Mouse (Mus musculus) forebrain, embryonic 11.5 days (tissue): ENCODE results near the gene Xylb. TPM values are rescaled to one million over a fixed set of nuclear protein-coding genes. Genes with fewer than 3 reads are reported as not detected.
A peak's percentile ranks its signal among the peaks of the same experiment; 100 is the strongest.

ENCODE experiments used
- ATAC-seq: fragments of 200-750 bp; cut with Nextera tagmentation; replicated peaks from 2 replicates; pipeline ENCODE4 v1.8.0; 2017; ENCODE audit warnings: moderate TSS enrichment; ENCODE audit not compliant: low FRiP score
- DNase-seq: peaks from one replicate; pipeline ENCODE4 v3.0.0-alpha.2; 2017; ENCODE audit warnings: low spot score
- H3K27ac ChIP-seq: fragments of 300-500 bp; sonication (generic); 2 replicates; pipeline ENCODE4 v1.5.1; 2014; ENCODE audit warnings: low read depth, low read length
- H3K27me3 ChIP-seq: fragments of 300-500 bp; sonication (generic); 2 replicates; pipeline ENCODE4 v1.6.1; 2014; ENCODE audit warnings: mild to moderate bottlenecking, low read length, mixed read lengths; ENCODE audit not compliant: control insufficient read depth, insufficient read depth
- H3K36me3 ChIP-seq: fragments of 300-500 bp; sonication (generic); 2 replicates; pipeline ENCODE4 v1.6.1; 2014; ENCODE audit warnings: mild to moderate bottlenecking, low read length, moderate library complexity, mixed read lengths; ENCODE audit not compliant: control insufficient read depth, insufficient read depth
- H3K4me1 ChIP-seq: fragments of 300-500 bp; sonication (generic); replicated peaks from 2 replicates; pipeline ENCODE4 v1.6.1; 2014; ENCODE audit warnings: low read length, mixed read lengths; ENCODE audit not compliant: control insufficient read depth, insufficient read depth
- H3K4me2 ChIP-seq: fragments of 300-500 bp; sonication (generic); 2 replicates; pipeline ENCODE4 v1.6.1; 2014; ENCODE audit warnings: low read depth, mild to moderate bottlenecking, low read length, moderate library complexity, mixed read lengths; ENCODE audit not compliant: severe bottlenecking
- H3K4me3 ChIP-seq: fragments of 300-500 bp; sonication (generic); 2 replicates; pipeline ENCODE4 v1.5.1; 2014; ENCODE audit warnings: low read depth, low read length
- H3K9ac ChIP-seq: fragments of 300-500 bp; sonication (generic); 2 replicates; pipeline ENCODE4 v1.6.1; 2014; ENCODE audit warnings: low read length
- H3K9me3 ChIP-seq: fragments of 300-500 bp; sonication (generic); 2 replicates; pipeline ENCODE4 v1.6.1; 2016; ENCODE audit warnings: low read length, mixed read lengths; ENCODE audit not compliant: control insufficient read depth
- WGBS: fragments of 180-500 bp; shearing (Covaris S2); extraction: QIAGEN DNeasy Blood & Tissue Kit; methylation state at CpG from one replicate; pipeline ENCODE4 v1.1.7; 2014; 5-methylcytosine and 5-hydroxymethylcytosine counted together
- polyA plus RNA-seq: library from polyadenylated mRNA; unstranded; fragments of >200 nt; fragmentation: Nextera tagmentation; extraction: Ambion mirVana; gene quantifications from 2 replicates; pipeline ENCODE4 v1.2.1, GENCODE M21; 2014

Gene Xylb
- 12.5 and 12.7 TPM in 2 replicates for polyA plus RNA-seq

DNA sequence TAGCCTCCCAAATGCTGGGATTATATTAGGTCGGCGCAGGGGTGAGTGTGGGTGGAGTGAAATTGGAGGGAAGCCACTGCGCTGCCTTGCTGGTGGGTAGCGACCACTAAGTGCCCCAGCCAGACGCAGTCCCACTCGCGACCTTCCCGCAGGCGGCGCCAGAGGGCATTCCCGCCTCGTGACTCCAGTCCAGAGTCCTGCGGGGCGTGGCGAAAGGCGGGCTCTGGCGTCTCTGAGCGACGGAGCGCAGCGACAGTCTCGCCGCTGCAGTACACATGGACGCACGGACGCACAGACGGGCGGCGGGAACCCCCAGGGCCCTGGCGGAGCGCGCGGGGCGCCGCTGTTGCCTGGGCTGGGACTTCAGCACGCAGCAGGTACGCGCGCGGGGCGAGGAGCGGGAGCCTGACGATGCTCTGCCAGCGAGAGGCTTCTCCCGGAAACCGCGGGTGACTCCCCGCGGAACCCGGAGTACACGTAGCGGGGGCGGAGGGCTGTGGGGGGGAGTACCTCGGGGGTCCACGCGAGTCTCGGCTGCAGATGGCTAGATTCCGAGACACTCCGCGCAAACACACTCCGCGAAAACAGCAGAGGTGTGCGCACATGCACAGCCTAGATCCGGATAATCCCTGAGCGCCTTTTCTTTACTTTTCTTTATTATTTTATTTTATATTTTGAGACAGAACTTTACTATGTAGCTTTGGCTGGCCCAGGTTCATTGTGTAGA is at the start of gene Xylb:
Gene Xylb (plus strand): TSS at position 51 of the 727 bp plus-strand sequence.
- H3K9me3 ChIP-seq = no peaks in the 10 kb centered on the region
- no peaks in the 10 kb centered on the region for H3K36me3 ChIP-seq
- DNase-seq = peak; percentile 95
- no peaks in the 10 kb centered on the region for H3K27me3 ChIP-seq
- no peak within 1 kb of the TSS for H3K27ac ChIP-seq
- 3% methylated on average over 65 of the region's 65 CpGs for WGBS
- H3K4me1 ChIP-seq = no peaks in the 10 kb centered on the region
- H3K9ac ChIP-seq = peak within 1 kb of the TSS; percentile 83
- peak; percentile 91 for ATAC-seq
- H3K4me2 ChIP-seq = peak within 1 kb of the TSS; percentile 87
- peak within 1 kb of the TSS; percentile 66 for H3K4me3 ChIP-seq

- Histone ChIP-seq H3K36me3 (no peaks in the 10 kb centered on the region), H3K9me3 (no peaks in the 10 kb centered on the region), H3K4me2 (no peak overlapping the region), H3K4me1 (no peaks in the 10 kb centered on the region), H3K27me3 (no peaks in the 10 kb centered on the region), H3K4me3 (no peak overlapping the region), H3K9ac (no peak overlapping the region), H3K27ac (no peak overlapping the region)
- WGBS = 93% methylated on average over 1 of the region's 1 CpGs
- DNase-seq = no peak
- ATAC-seq = no peak
These were observed 48.1 kb upstream of the Xylb start for GRCm38 (mm10) chr9:119309067-119309466.

DNA sequence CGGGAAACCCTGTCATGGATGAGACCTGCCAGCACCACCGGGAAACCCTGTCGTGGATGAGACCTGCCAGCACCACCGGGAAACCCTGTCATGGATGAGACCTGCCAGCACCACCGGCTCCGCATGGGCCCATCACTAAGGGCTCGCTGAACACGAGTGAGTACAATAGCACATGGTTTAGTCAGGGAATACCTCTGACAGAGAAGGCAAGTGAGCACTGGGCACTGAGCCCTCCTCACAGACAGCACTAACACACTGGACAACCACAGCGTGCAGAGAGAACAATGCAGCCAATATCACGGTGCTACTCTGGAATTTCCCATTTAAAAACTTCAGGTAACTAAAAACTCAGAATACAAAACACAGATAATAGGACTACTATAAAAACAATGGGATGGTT is 44.1 kb upstream of the Xylb start:
- H3K27ac ChIP-seq = no peak overlapping the region
- no peak for ATAC-seq
- no peaks in the 10 kb centered on the region for H3K36me3 ChIP-seq
- H3K4me2 ChIP-seq = no peak overlapping the region
- H3K9ac ChIP-seq = no peak overlapping the region
- H3K9me3 ChIP-seq = no peaks in the 10 kb centered on the region
- H3K4me1 ChIP-seq = no peaks in the 10 kb centered on the region
- H3K4me3 ChIP-seq = no peak overlapping the region
- WGBS = 90% methylated on average over 10 of the region's 10 CpGs
- DNase-seq = no peak
- H3K27me3 ChIP-seq = no peaks in the 10 kb centered on the region

- WGBS = 86% methylated on average over 1 of the region's 1 CpGs
- no peaks in the 10 kb centered on the region; the same call in 1 of the 2 replicates for H3K4me1 ChIP-seq
- H3K27ac ChIP-seq = no peak overlapping the region
- DNase-seq (no peak), ATAC-seq (no peak)
- no peak overlapping the region for H3K9ac ChIP-seq
- no peak overlapping the region for H3K4me3 ChIP-seq
- no peaks in the 10 kb centered on the region for H3K27me3 ChIP-seq
- no peaks in the 10 kb centered on the region for H3K9me3 ChIP-seq
- H3K4me2 ChIP-seq = no peak overlapping the region
- H3K36me3 ChIP-seq = no peaks in the 10 kb centered on the region
These were observed 38.3 kb upstream of the Xylb start for GRCm38 (mm10) chr9:119318891-119319290.

DNA sequence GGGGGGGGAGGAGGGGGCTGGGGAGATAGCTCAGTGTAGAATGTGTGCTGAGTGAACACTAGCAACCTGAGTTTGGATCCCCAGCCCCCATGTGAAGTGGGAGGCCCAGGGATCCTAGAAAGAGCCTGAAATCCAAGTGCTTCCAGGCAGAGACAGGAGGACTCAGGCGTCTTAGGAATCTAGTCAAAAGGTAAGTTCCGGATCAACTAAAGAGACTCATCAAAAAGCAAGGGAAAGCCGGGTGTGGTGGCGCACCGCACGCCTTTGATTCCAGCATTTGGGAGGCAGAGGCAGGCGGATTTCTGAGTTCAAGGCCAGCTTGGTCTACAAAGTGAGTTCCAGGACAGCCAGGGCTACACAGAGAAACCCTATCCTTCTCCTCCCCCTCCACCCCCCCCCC is 36.7 kb upstream of the Xylb start:
- H3K27me3 ChIP-seq = no peaks in the 10 kb centered on the region
- H3K36me3 ChIP-seq = no peaks in the 10 kb centered on the region
- H3K4me2 ChIP-seq = peak overlapping the region; percentile 18; the same call in 1 of the 2 replicates
- H3K9ac ChIP-seq = no peak overlapping the region
- no peak overlapping the region for H3K27ac ChIP-seq
- ATAC-seq = no peak
- H3K4me1 ChIP-seq = no peaks in the 10 kb centered on the region; the same call in 1 of the 2 replicates
- H3K9me3 ChIP-seq = no peaks in the 10 kb centered on the region
- no peak for DNase-seq
- H3K4me3 ChIP-seq = no peak overlapping the region; the same call in 1 of the 2 replicates
- WGBS = 81% methylated on average over 7 of the region's 7 CpGs

- WGBS = 10% methylated on average over 7 of the region's 7 CpGs
- no peak for ATAC-seq
These were observed 36.2 kb upstream of the Xylb start for GRCm38 (mm10) chr9:119320946-119321345.

DNA sequence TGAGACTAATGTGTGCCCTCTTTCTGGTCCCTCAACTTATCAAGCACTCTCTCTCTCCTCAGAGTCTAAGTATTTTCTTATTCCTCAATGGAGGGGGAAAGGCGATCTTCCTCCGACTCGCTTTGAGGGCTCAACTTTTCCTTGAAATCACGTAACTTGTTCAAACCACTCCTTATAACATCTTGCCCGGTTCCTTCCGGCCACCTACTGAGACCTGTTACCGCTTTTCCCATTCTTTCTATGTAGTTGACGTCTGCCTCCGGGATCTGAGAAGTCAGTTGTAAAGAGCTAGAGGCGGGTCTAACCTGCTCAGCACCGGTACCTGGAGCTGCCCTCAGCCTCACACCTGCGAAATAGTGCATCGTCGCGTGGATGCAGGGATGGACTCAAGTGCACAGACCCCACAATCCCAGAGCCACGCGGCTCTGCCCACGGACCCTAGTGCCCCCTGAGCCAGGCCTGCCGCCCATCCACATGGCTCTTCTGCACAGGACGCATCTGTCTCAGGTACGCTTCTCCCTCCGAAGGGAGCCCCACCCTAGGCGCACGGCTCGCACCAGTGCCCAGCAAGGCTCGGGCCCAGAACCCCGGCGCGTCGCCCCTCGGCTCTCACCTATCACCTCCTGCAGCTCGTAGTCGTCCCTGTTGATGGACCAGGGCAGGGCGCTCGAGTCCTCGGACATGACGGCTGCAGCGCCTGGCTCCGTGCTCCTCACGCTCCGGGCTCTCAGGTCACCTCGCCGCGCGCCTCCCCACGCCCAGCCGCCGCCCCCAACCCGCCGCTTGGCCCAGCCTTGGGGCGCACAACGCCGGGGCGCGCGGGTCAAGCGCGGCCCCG is 35.6 kb upstream of the Xylb start:
- under 1% methylated on average over 57 of the region's 59 CpGs for WGBS
- Histone ChIP-seq H3K4me2 (peak overlapping the region; percentile 98), H3K4me1 (no peaks in the 10 kb centered on the region; the same call in 1 of the 2 replicates), H3K9me3 (no peaks in the 10 kb centered on the region), H3K27me3 (no peaks in the 10 kb centered on the region), H3K9ac (peak overlapping the region; percentile 90), H3K36me3 (no peaks in the 10 kb centered on the region), H3K27ac (peak overlapping the region; percentile 85), H3K4me3 (peak overlapping the region; percentile 90)
- DNase-seq = no peak
- peak; percentile 38; the same call in 1 of the 2 replicates for ATAC-seq

More at GRCm38 (mm10) chr9:119320946-119321345, 36.2 kb upstream of the Xylb start:
- no peaks in the 10 kb centered on the region for H3K36me3 ChIP-seq
- peak overlapping the region; percentile 90 for H3K4me3 ChIP-seq
- H3K9ac ChIP-seq = peak overlapping the region; percentile 90
- H3K4me2 ChIP-seq = peak overlapping the region; percentile 98
- H3K27ac ChIP-seq = no peak overlapping the region
- H3K4me1 ChIP-seq = no peaks in the 10 kb centered on the region; the same call in 1 of the 2 replicates
- no peak for DNase-seq
- no peaks in the 10 kb centered on the region for H3K9me3 ChIP-seq
- H3K27me3 ChIP-seq = no peaks in the 10 kb centered on the region

DNA sequence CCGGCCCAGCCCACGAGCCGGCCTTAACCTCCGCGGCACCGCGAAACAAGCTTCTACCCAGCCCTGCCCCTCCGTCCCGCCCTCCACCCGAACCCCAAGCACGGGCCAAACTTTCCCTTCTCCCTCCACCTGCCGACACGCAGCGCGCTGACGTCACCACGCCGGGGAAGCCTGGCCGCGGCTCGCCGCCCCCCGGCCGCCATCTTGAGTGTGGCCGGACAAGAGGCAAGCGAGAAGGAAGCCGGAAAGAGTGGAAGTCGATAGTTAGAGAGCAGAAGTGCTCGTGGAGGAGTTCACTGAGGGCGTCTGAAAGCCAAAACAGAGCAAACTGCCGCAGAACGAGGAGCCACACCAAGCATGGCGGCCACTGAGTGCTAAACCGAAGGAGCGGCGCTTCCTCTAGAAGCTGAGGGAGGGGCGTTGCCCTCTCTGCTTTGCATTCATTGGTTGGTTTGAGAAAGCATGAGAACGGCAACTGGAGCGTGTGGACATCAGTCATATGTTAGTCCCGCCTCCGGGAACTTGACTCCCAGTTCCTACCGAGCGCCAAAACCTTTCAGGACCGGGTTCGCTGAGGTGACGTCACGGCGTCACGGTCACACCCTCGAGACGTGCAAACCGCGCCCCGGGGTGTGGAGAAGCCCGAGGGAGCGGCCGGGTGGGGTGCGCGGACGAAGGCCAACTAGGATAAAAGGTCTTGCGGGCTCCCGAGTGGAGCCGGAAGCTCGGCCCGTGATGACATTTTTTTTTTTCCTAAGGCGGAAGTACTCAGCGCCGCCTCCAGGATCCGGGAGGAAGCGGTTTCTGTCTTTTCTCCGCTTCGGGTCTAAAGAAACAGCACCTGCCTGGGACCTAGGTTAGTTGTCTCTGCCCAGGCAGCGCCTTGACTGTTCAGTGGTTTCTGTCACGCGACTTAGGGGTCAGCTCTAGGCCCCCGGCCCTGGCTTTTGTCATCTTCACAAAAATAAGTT is 34.6 kb upstream of the Xylb start, which contains the start of gene Oxsr1:
Gene Oxsr1 (minus strand): TSS at position 139 of the 971 bp plus-strand sequence.
- H3K4me1 ChIP-seq = no peaks in the 10 kb centered on the region; the same call in 1 of the 2 replicates
- peak within 1 kb of the TSS; percentile 90 for H3K4me3 ChIP-seq
- H3K27me3 ChIP-seq = no peaks in the 10 kb centered on the region
- no peaks in the 10 kb centered on the region for H3K9me3 ChIP-seq
- H3K4me2 ChIP-seq = peak within 1 kb of the TSS; percentile 98
- DNase-seq (peak; percentile 97), ATAC-seq (peak; percentile 96)
- no peaks in the 10 kb centered on the region for H3K36me3 ChIP-seq
- peak within 1 kb of the TSS; percentile 85 for H3K27ac ChIP-seq
- peak within 1 kb of the TSS; percentile 90 for H3K9ac ChIP-seq
- under 1% methylated on average over 76 of the region's 76 CpGs for WGBS
